Mouse (Mus musculus) induced T-regulatory cell, adult 2 months (primary cell): ENCODE results near the gene Ccr10.
A peak's percentile ranks its signal among the peaks of the same experiment; 100 is the strongest.

Source experiments
- DNase-seq: peaks from one replicate; pipeline ENCODE4 v3.0.0-alpha.2; 2012; ENCODE audit warnings: low read depth

Gene Ccr10

DNA sequence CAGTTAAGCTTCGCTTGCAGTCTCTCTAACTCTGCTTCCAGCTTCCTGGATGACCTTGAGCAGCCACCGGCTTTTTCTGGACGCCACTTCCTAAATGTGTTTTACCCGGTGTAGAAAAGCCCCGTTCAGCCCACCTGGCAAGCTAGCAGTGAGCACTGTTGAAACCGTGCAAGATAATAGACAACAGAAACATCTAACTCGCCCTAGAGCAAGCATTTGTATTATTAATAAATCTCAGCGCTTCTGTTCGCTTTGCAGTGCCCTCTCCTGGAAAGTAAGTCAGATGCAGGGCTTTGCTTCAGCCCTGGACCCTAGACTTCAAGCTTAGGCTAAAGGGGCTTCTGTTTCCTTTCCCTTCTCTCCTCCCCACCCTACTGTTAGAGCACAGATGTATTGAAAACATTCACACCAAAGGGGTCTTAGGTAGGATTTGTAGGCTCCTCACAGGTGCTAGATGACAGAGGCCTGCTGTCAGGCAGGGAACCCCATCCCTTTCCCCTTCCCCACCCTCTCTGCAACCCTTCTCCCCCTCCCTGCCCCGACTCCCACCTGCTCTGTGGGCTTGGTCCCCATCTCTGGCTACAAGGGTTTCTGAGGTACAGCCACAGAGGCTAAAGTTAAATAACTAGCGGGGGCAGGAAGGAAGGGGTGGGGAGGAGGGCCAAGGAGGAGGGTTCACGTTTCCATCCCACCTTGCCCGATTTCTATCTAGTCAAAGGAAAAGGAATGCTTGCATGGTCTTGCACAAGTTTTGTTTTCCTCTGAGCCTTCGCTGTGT lies at the start of gene Ccr10:
Gene Ccr10, minus strand, starts transcription at position 593 of the 778 bp plus-strand sequence.
- DNase-seq, result peak; percentile 51

- peak; percentile 33 for DNase-seq
These were observed 49.1 kb upstream of the Ccr10 start for GRCm38 (mm10) chr11:101224337-101224736.

DNA sequence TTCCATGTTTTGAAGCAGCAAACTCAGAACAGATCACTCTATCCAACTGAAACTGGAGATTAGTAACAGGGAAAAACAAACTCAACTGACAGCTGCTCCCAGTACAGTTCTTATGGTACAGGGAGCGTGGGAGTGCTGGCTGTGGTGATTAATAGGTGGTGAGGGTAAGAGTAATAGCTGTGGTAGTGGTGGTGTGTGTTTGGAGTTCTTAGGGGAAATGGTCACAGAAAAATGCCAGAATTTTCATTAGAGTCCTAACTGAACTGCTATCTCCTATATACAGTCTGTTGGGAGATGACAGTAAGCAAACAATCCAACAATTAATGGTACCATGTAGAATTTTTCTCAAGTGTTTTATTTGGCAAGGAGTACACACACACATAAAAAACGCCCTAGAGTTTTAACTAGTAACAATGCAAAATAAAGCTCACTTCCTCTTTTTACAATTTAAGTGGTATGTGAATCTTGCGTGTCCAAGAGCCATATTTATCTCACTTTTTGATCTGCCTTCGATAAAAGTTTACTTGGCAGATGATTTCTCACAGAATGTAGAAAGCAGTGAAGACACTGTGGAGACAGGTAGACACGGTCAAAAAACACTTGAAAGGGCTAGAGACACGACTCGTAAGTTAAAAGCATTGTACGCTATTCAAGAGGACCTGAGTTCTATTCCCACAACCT lies 46.2 kb upstream of the Ccr10 start:
- DNase-seq, result no peak

- no peak for DNase-seq
These were observed 45.6 kb upstream of the Ccr10 start for GRCm38 (mm10) chr11:101220853-101221252.

- peak; percentile 34 for DNase-seq
These were observed 43.3 kb upstream of the Ccr10 start for GRCm38 (mm10) chr11:101218436-101219055.

DNA sequence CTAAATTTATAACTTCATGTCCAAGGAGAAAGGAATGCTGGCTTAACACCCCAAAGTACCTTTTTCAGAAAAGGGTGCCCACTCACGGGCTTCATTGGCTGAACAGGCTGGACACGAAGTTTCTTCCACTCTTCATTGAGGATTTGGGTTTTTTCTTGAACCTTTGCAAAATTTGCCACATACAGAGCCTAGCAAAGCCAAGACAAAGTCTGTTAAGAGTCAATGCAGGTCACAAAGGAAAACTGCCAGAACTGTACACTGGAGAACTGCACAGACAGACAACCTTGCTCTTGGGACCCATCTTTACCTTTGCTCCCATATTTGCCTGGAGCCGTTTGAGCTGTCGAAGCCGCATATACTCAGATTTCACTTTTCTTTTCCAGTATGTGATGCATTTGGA lies 41.7 kb upstream of the Ccr10 start:
- DNase-seq, result no peak

DNA sequence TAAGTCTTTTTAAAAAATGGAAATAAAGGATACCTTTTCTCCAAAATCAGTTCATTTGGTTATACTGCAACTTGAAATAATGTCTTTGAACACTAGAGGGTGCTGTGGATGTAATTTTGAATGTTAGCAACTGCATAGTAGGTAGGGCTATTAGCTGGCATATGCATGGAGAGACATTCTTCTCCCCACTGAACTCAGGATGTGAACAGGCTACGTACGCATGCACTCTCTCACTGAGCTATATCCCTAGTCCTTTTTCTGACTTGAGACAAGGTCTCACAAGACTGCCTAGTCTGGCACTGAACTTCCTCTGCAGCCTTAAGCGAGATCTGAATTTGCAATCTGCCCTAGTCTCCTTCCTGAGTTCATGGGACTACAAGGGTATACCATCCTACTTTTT lies 36.7 kb upstream of the Ccr10 start:
- peak; percentile 91 for DNase-seq

- DNase-seq, result peak; percentile 78
These were observed 25.7 kb upstream of the Ccr10 start for GRCm38 (mm10) chr11:101200986-101201385.

DNA sequence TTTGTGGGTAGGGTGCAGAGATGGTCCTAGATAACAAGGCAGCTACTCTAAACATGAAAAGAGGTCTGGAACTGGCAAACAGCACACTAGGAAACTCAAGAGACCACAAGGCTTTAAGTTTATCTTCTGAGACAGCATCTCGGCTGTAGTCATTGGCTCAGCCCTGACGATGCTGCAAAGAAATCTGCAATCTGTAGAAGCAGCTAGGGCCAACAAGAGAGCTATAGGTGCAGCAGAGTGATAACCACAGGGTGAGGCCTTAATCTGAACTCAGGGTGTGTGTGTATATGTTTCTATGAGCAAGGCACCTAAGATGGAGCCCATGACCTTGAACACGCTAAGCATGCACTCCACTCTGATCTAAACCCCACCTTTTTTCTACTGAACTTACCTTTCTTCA lies 24.3 kb upstream of the Ccr10 start:
- peak; percentile 47 for DNase-seq

- DNase-seq, result peak; percentile 84
These were observed 20.9 kb upstream of the Ccr10 start for GRCm38 (mm10) chr11:101196175-101196574.

GRCm38 (mm10) chr11:101195571-101195970 lies 20.3 kb upstream of the Ccr10 start:
- no peak for DNase-seq

- no peak for DNase-seq
These were observed 19.9 kb upstream of the Ccr10 start for GRCm38 (mm10) chr11:101195101-101195500.

GRCm38 (mm10) chr11:101194643-101195042 lies 19.4 kb upstream of the Ccr10 start:
- DNase-seq, result peak; percentile 67

- no peak for DNase-seq
These were observed 18.9 kb upstream of the Ccr10 start for GRCm38 (mm10) chr11:101194137-101194536.

- DNase-seq, result no peak
These were observed 17.8 kb upstream of the Ccr10 start for GRCm38 (mm10) chr11:101193076-101193475.

- DNase-seq, result no peak
These were observed 17.4 kb upstream of the Ccr10 start for GRCm38 (mm10) chr11:101192646-101193045.

GRCm38 (mm10) chr11:101191919-101192470 lies 16.8 kb upstream of the Ccr10 start:
- no peak for DNase-seq

GRCm38 (mm10) chr11:101190913-101191907 lies 16.0 kb upstream of the Ccr10 start:
- no peak for DNase-seq

- DNase-seq, result no peak
These were observed 15.1 kb upstream of the Ccr10 start for GRCm38 (mm10) chr11:101190181-101190912.

GRCm38 (mm10) chr11:101189495-101190180 lies 14.4 kb upstream of the Ccr10 start:
- no peak for DNase-seq
